Mouse (Mus musculus): Measurements from ENCODE around the gene Gm10277. TPM values are rescaled to one million over a fixed set of nuclear protein-coding genes. Genes with fewer than 3 reads are reported as not detected.

Gm10277 gene
- 1.5 and 2.0 TPM in 2 replicates for polyA plus RNA-seq (2016; fragmentation: Nextera tagmentation; extraction: Ambion mirVana)

GRCm38 (mm10) chr11:77787707-77788106 is at the start of gene Gm10277:
TSS of gene Gm10277 (minus strand) at chr11:77787747.
- no peak within 1 kb of the TSS for H3K4me3 ChIP-seq
- 81% methylated on average over 5 of the region's 5 CpGs for WGBS
- DNase-seq (ENCODE audit: low spot score) = no peak
- H3K27ac ChIP-seq = peak within 1 kb of the TSS; percentile 66; the same call in 1 of the 2 replicates
- no peaks in the 10 kb centered on the region for H3K27me3 ChIP-seq (ENCODE audit: insufficient read depth, poor library complexity, severe bottlenecking)
- H3K9me3 ChIP-seq = no peaks in the 10 kb centered on the region
- peaks cover 13% of the 10 kb centered on the region; the same call in 1 of the 2 replicates for H3K36me3 ChIP-seq
- peaks cover 66% of the 10 kb centered on the region for H3K4me1 ChIP-seq (replicated peaks)

DNA sequence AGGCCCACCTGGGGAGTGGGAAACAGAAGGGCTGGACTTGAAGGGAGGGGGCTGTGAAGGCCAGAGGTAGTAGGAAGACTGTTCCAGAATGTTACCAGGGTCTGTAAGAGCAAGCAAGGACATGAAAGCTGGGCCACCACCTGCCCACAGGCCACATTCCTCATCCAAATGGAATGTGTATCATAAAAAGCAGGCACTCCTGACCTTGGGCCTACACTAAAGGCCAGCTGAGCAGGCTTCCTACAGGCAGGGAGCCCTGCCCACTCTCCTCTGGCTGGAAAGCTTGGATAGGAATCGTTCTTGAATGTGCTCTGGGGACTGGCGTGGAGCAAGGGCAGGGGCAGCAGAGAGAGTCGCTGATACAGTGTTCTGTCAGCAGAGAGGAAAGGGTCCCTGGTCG is 49.2 kb upstream of the Gm10277 start:
- Histone ChIP-seq H3K27ac (0 out of 2 replicates have a peak overlapping the region, but pooled peaks have one; percentile 24), H3K27me3 (ENCODE audit: insufficient read depth, poor library complexity, severe bottlenecking) (peaks cover 26% of the 10 kb centered on the region), H3K4me3 (no peak overlapping the region), H3K36me3 (peaks cover 91% of the 10 kb centered on the region), H3K9me3 (peaks cover 4% of the 10 kb centered on the region; the same call in 1 of the 2 replicates), H3K4me1 (replicated peaks) (peaks cover 22% of the 10 kb centered on the region)
- 62% methylated on average over 4 of the region's 4 CpGs for WGBS
- no peak for DNase-seq (ENCODE audit: low spot score)

GRCm38 (mm10) chr11:77836290-77836689 is 48.7 kb upstream of the Gm10277 start:
- H3K4me1 ChIP-seq (replicated peaks) = peaks cover 19% of the 10 kb centered on the region
- WGBS = 76% methylated on average over 5 of the region's 5 CpGs
- 0 out of 2 replicates have a peak overlapping the region, but pooled peaks have one; percentile 26 for H3K27ac ChIP-seq
- peaks cover 4% of the 10 kb centered on the region; the same call in 1 of the 2 replicates for H3K9me3 ChIP-seq
- no peak for DNase-seq (ENCODE audit: low spot score)
- H3K36me3 ChIP-seq = peaks cover 86% of the 10 kb centered on the region
- H3K27me3 ChIP-seq (ENCODE audit: insufficient read depth, poor library complexity, severe bottlenecking) = peaks cover 22% of the 10 kb centered on the region
- H3K4me3 ChIP-seq = no peak overlapping the region

- peaks cover 83% of the 10 kb centered on the region for H3K36me3 ChIP-seq
- 0 out of 2 replicates have a peak, but pooled peaks cover 12% of the 10 kb centered on the region for H3K27me3 ChIP-seq (ENCODE audit: insufficient read depth, poor library complexity, severe bottlenecking)
- H3K4me3 ChIP-seq = no peak overlapping the region
- DNase-seq (ENCODE audit: low spot score) = no peak
- H3K9me3 ChIP-seq = peaks cover 4% of the 10 kb centered on the region; the same call in 1 of the 2 replicates
- peaks cover 30% of the 10 kb centered on the region for H3K4me1 ChIP-seq (replicated peaks)
- WGBS = 85% methylated on average over 3 of the region's 3 CpGs
- 0 out of 2 replicates have a peak overlapping the region, but pooled peaks have one; percentile 23 for H3K27ac ChIP-seq
Measured at GRCm38 (mm10) chr11:77835109-77835508, 47.6 kb upstream of the Gm10277 start.

DNA sequence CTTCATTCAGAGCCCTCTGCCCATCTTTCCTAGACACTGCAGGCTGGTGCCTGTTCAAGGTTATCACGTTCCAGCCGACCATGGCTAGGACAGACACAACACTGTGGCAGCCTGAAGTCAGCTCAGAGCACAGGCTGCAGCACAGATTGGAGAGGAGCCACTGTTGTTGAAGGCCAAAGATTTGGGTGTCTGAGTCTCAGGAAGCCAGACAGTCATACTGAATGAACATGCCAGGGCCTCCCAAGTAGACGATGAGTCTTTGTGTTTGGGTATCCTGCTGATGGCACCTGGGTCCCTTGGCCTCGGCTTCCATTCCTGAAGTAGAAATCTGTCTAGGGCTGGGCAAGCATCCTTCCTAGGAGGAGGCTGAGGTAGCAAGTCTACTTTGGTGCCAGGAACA is 45.0 kb upstream of the Gm10277 start:
- DNase-seq (ENCODE audit: low spot score) = no peak
- H3K4me3 ChIP-seq = no peak overlapping the region
- peaks cover 26% of the 10 kb centered on the region for H3K27me3 ChIP-seq (ENCODE audit: insufficient read depth, poor library complexity, severe bottlenecking)
- 89% methylated on average over 4 of the region's 4 CpGs for WGBS
- peaks cover 4% of the 10 kb centered on the region; the same call in 1 of the 2 replicates for H3K9me3 ChIP-seq
- peaks cover 39% of the 10 kb centered on the region for H3K4me1 ChIP-seq (replicated peaks)
- H3K27ac ChIP-seq = no peak overlapping the region
- H3K36me3 ChIP-seq = peaks cover 91% of the 10 kb centered on the region

DNA sequence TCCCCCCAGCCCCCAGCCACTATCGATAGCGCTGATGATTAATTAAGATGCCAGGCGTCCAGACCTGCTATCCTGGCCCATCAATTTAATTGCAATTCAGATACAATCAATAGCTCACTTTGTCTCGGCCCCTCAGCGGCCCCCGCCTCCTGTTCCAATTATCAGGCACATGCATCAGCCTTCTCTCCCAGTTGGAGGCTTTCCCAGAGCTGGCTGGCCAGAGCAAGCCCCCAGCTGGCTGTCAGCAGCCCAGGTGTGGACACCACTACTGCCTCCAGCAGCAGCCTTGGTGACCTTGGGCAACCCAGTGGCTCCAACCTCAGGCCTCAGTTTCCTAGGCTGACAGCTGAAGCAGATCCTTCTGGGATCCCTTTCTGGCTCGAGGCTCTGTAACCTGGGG is 43.3 kb upstream of the Gm10277 start:
- H3K9me3 ChIP-seq = peaks cover 4% of the 10 kb centered on the region; the same call in 1 of the 2 replicates
- peaks cover 34% of the 10 kb centered on the region for H3K27me3 ChIP-seq (ENCODE audit: insufficient read depth, poor library complexity, severe bottlenecking)
- no peak for DNase-seq (ENCODE audit: low spot score)
- WGBS = 58% methylated on average over 7 of the region's 7 CpGs
- peaks cover 43% of the 10 kb centered on the region for H3K4me1 ChIP-seq (replicated peaks)
- H3K27ac ChIP-seq = 0 out of 2 replicates have a peak overlapping the region, but pooled peaks have one; percentile 8
- H3K36me3 ChIP-seq = peaks cover 77% of the 10 kb centered on the region
- no peak overlapping the region for H3K4me3 ChIP-seq

GRCm38 (mm10) chr11:77829043-77829841 is 41.7 kb upstream of the Gm10277 start:
- Histone ChIP-seq H3K27ac (no peak overlapping the region; the same call in 1 of the 2 replicates), H3K9me3 (no peaks in the 10 kb centered on the region), H3K4me3 (no peak overlapping the region), H3K27me3 (ENCODE audit: insufficient read depth, poor library complexity, severe bottlenecking) (peaks cover 49% of the 10 kb centered on the region), H3K36me3 (peaks cover 73% of the 10 kb centered on the region), H3K4me1 (replicated peaks) (peaks cover 51% of the 10 kb centered on the region)
- WGBS = 82% methylated on average over 23 of the region's 23 CpGs
- DNase-seq (ENCODE audit: low spot score) = no peak

GRCm38 (mm10) chr11:77828163-77828562 is 40.6 kb upstream of the Gm10277 start:
- Histone ChIP-seq H3K36me3 (peaks cover 73% of the 10 kb centered on the region), H3K4me3 (no peak overlapping the region), H3K27me3 (ENCODE audit: insufficient read depth, poor library complexity, severe bottlenecking) (peaks cover 58% of the 10 kb centered on the region), H3K4me1 (replicated peaks) (peaks cover 53% of the 10 kb centered on the region), H3K9me3 (no peaks in the 10 kb centered on the region), H3K27ac (no peak overlapping the region)
- 87% methylated on average over 5 of the region's 5 CpGs for WGBS
- no peak for DNase-seq (ENCODE audit: low spot score)

- peaks cover 67% of the 10 kb centered on the region for H3K36me3 ChIP-seq
- H3K9me3 ChIP-seq = no peaks in the 10 kb centered on the region
- no peak overlapping the region for H3K4me3 ChIP-seq
- whole genome bisulfite sequencing = 54% methylated on average over 18 of the region's 18 CpGs
- no peak overlapping the region for H3K27ac ChIP-seq
- peak; percentile 80 for DNase-seq (ENCODE audit: low spot score)
- peaks cover 60% of the 10 kb centered on the region for H3K4me1 ChIP-seq (replicated peaks)
- peaks cover 56% of the 10 kb centered on the region for H3K27me3 ChIP-seq (ENCODE audit: insufficient read depth, poor library complexity, severe bottlenecking)
Measured at GRCm38 (mm10) chr11:77827241-77827995, 39.9 kb upstream of the Gm10277 start.

- Histone ChIP-seq H3K36me3 (peaks cover 65% of the 10 kb centered on the region), H3K9me3 (no peaks in the 10 kb centered on the region), H3K4me3 (no peak overlapping the region), H3K4me1 (replicated peaks) (peaks cover 68% of the 10 kb centered on the region), H3K27me3 (ENCODE audit: insufficient read depth, poor library complexity, severe bottlenecking) (peaks cover 62% of the 10 kb centered on the region), H3K27ac (no peak overlapping the region; the same call in 1 of the 2 replicates)
- no peak for DNase-seq (ENCODE audit: low spot score)
- 56% methylated on average over 3 of the region's 3 CpGs for WGBS
Measured at GRCm38 (mm10) chr11:77826311-77826710, 38.8 kb upstream of the Gm10277 start.

DNA sequence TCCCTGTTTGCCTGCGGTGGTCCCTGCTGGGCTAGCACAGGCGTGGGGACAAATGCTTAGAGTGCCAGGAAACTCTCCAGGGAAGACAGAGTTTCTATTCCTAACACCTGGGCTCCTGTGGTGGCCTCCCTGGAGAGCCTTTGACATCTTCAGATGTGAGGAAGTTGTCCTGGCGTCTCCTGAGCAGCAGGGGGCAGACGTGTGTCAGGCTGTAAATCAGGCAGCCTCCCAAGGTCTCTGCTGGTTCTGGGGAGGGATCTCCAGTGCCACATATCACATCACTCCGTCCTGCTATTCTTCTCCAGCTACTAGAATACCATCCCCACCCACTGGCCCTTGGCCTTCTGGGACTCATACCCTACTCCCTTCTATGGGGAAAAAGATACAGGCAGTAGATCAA is 38.3 kb upstream of the Gm10277 start:
- no peak overlapping the region for H3K27ac ChIP-seq
- H3K4me1 ChIP-seq (replicated peaks) = peaks cover 65% of the 10 kb centered on the region
- peaks cover 66% of the 10 kb centered on the region for H3K36me3 ChIP-seq
- H3K9me3 ChIP-seq = no peaks in the 10 kb centered on the region
- H3K4me3 ChIP-seq = no peak overlapping the region
- H3K27me3 ChIP-seq (ENCODE audit: insufficient read depth, poor library complexity, severe bottlenecking) = peaks cover 62% of the 10 kb centered on the region
- 2% methylated on average over 5 of the region's 5 CpGs for WGBS
- peak; percentile 67 for DNase-seq (ENCODE audit: low spot score)

GRCm38 (mm10) chr11:77822781-77823180 is 35.2 kb upstream of the Gm10277 start:
- Histone ChIP-seq H3K36me3 (peaks cover 67% of the 10 kb centered on the region), H3K4me1 (replicated peaks) (peaks cover 42% of the 10 kb centered on the region), H3K9me3 (no peaks in the 10 kb centered on the region), H3K27ac (no peak overlapping the region), H3K4me3 (no peak overlapping the region), H3K27me3 (ENCODE audit: insufficient read depth, poor library complexity, severe bottlenecking) (peaks cover 45% of the 10 kb centered on the region)
- 13% methylated on average over 7 of the region's 7 CpGs for WGBS
- DNase-seq (ENCODE audit: low spot score) = peak; percentile 79
